Mouse (Mus musculus): ENCODE data around the gene Ppp1r9a.

DNA sequence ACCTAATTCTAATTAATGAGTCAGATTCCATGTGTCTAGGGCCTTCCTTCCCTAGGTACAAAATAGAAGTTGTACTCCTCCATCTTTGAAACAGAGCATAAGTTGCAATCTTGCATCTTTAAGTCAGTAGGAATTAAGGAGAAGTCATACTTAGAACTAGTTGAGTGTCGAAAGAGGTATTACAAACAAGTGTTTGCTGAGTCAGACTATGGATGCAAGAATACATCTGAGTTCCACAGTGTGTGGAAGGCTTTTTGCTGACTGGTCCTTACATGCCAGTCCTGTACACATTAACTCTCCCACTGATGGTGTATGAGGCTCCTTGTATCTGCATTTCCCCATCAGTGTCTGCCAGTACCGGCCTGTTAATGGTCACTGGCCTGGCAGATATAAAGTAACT, 305.1 kb downstream of the Ppp1r9a start:
- TF ChIP-seq EP300 (IDR thresholded peaks at IDR 0.05; ENCODE audit: low read depth) (no peak), CTCF (IDR thresholded peaks at IDR 0.05; ENCODE audit: low read depth) (no peak)
